Mouse (Mus musculus): ENCODE data around the gene Ezr.

Gene Ezr

DNA sequence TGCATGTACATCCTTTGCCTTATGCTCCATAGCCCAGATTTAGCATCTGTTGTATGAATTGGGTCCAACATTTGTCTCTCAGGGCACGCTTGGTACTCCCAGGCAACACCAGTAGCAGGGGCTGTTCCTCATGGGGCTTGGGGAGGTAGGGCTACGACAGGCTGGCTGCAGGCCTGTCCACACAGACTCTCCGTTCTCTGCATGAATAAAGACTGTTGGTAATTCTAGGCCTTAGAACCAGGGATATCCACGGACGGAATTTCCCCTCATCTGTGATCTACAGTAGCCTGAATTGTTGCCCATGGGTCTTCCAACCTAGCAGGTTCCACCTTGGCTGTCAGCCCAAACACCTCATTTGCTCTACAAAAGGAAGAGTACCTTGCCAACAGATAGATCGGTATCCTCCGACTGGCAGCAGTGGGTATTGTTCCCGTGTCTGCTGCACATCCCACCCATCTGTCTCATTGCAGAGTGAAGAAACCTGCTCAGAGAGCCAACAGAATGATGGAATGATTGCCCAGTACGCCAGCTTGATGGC, 7.1 kb upstream of the Ezr start:
- no peak for DNase-seq (ENCODE audit: low spot score in 2 of 2)

DNA sequence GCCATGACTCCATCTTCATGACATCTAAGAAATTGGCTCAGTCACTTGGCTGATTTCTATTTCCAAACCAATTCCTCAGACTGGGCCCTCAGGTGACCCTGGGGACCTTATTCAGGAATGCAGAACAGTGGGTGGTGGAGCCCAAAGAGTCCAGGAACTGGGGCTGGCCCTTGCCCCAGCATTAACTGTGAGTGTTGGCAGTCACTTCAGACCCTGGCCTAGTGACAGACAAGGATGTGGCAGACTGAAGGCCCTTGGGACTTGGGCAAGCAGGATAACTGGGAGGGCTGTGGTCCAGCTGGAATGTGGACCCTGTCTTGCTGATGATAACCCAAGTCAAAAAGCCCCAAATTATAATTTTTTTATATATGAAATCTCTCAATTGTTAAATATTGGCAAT, 6.5 kb upstream of the Ezr start:
- peak in 1 of 2 experiments; percentile 32 for DNase-seq (ENCODE audit: low spot score in 2 of 2)

DNA sequence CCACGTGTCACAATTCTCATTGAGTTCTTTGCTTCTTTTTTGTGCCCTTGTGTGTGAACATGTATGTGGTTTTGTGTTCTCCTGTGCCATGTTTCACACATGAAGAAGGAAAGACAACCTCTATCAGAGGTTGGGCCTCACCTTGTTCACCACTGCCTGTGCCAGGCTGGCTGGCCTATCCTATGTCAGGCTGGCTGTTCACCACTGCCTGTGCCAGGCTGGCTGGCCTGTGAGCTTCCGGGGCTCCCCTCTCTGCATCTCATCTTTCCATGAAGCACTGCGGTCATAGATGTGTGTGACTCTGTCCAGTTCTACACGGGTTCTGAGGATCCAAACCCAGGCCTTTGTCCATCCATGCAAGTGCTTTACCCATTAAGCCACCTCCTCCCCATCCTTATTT, 4.7 kb upstream of the Ezr start:
- no peak for DNase-seq (ENCODE audit: low spot score in 2 of 2)

DNA sequence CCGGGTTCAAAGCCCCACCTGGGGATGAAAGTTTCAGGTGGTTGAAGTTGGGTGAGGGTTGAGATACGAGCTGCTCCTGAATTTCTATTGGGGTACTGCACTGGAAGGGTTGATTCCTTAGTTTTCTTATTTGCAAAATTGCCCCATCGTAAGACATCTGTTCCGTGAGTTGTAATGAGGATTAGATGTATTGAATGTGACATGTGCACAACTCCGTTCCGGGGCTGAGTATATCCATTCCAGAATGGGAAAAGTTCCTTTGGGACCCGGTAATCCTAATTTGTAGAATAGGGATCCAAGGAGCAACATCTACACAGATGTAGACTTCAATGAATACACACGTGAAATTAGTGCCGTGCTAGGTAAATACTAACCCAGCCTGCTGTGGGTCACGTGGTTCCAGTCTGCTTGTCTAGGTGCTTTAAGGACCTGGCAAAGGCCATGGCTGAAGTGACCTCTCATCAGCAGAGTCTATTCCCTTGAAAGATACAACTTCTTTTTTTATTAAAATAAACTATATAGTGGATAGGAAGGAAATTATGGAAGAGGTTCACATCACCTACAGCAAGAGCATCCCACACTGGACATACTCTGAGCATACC, 1.3 kb upstream of the Ezr start:
- DNase-seq (ENCODE audit: low spot score in 2 of 2) = no peak

DNA sequence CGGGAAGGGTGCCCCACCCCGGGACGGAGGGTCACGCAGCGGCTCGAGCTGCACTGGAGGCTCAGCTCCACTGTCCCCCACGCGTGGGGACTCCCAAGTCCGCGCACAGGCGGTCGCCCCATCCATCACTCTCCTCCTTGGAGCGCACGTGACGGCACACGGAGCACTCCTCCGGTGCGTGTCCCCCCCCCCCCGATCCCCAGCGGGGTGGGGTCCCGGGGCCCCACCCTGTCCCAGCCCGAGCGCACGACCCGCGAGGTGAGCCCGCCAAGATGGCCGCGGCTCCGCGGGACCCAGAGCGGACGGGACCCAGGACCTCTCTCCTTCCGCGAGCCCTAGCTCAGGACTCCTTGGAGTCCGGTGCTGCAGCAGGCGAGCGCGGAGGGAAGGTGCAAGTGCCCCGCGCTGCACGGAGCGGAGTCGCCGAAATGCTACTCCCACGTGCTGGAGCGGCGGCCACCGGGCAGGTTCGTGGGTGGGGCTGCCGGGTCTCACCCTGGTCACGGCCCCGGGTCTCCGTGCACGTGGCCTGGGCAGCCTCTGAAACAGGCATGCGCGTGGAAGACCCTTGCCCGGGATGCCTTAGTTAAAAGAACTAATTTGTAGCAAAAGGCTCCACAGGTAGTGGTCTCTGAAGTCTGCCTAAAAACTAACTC, 550 bp upstream of the Ezr start:
- DNase-seq (ENCODE audit: low spot score in 2 of 2) = no peak

DNA sequence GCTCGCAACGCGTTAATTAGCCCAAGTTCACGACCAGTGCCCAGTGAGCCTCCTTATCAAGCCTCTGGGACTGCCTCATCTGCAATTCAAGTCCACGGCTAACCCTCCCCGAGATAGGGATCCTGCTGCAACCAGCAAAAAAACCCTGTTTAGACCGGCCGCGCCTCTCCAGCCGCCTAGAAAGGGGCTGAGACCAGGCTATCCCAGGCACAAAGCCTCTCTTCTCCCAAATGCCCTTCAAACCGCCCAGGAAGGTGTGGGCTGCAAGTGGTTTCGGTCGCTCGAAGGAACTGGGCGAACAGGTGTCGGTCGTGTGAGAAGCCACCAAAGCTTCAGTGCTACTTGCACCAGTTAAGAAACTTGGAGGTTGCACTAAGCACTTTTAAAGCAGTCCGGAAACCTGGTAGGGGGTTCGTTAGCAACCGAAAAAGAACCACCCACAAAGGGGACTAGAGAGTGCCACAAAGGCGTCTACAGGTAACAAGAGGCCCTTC, 504 bp downstream of the Ezr start:
- no peak for DNase-seq (ENCODE audit: low spot score in 2 of 2)

DNA sequence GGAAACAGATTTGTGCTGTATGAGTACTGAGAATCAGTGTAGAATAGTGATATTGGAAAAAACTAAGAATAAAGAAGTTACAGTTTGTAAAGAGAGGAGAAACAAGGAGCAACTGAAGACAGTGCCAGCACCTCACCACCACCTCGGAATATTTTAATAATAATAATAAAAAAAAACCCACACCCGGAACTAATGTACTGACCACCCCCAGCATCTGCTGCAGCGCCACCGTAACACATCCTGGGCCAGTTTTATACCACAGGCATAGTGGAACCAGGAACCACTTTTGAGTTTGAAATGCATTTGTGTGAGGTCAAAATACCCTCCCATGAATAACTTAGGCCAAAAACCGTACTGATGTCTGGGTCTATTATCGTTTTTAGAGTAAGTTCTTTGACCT, 1.3 kb downstream of the Ezr start:
- no peak for DNase-seq (ENCODE audit: low spot score in 2 of 2)

DNA sequence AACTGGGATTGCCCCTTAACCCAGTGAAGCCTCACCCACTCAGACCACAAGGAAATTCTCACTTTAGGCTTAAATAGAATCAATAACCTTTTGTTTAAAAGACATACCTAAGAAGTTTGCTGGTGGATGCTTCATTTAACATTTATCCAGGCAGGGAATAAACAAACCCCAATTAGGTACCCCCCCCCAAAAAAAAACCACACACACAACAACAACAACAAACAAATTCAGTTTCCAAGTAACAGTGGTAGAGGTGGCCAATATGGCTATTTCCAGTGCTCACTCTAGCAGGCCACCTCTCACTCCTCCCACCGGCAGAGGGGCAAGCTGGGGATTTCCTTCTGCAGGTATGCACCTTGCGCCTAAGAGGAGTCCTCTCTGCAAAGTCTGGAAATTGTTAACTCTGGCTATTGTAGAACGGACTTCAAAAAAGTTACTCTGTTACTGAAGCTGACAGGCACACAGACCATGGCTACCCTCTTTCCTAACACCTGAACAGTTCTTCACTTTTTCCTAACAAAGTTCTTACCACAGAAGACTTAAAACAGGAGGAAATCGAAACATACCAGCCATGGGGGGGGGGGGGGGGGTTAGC, 2.0 kb downstream of the Ezr start:
- no peak for DNase-seq (ENCODE audit: low spot score in 2 of 2)

DNA sequence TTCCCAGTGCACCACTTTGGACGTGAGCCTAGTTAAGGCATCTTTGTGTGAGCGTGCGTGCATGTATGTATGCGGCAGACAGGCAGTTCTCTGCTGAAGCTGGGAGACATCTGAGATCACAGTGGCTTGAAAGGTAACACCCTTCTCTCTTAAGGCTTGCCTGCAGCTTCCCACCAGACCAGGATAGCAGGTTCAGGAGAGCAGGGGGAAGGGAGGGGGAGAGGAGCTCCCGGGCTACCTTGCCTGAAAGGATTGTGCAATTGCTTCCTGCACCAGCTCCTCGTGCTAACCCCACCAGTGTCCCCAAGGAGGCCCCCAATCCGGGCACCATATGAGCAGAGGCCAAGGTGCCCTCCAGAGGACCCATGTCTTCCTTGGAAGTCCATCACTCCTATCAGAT, 3.0 kb downstream of the Ezr start:
- DNase-seq (ENCODE audit: low spot score in 2 of 2) = no peak

DNA sequence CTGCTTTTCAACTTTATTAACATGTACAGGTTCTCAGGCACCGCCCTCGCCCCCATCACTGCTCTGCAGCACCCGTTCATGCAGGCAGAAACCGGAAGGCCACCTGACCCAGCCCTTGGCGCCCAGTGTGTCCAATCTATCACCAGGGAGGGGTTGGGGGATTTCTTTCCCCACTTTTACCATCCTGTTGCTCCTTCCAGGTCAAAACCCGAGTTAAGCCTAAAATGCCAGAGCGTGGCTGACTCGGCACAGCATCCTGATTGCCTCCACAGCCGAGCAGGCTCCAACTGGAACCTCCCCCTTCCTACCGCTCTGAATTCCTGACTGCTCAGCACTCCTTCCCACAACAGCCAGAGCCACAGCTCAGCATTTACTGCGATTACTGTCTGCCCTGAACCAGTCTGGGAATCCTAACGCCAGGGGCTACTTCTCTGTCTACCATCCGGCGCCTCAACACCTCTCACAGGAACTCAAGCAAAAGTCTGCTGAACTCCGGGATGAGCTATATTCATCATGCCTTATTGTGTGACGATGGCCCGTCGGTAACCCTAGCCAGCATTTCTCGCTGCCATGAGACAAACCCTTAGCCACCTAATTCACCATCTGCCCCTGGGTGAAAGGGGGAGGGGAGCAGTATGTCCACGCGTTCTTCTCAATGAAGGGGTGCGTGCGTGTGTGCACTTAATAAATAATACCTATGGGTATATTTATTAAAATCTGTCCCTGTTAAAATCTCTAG, 3.6 kb downstream of the Ezr start:
- DNase-seq (ENCODE audit: low spot score in 2 of 2) = no peak

DNA sequence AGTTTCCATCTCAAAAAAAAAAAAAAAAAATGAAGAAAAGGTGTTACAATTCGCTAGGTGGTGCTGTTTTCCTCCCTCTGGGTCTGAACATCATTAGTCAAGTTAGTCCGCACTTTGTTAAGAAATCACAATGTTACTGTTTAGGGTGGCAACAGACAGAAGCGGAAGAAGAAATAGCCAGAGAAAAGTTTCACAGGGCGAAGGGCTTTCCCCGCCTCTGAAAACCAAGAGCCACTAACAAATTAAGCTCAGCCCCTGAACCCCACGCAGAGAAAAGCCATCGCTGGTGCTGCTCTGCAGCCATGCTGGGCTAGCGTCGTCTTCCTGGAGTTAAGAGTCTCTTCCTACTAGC, 4.3 kb downstream of the Ezr start:
- DNase-seq (ENCODE audit: low spot score in 2 of 2) = no peak

DNA sequence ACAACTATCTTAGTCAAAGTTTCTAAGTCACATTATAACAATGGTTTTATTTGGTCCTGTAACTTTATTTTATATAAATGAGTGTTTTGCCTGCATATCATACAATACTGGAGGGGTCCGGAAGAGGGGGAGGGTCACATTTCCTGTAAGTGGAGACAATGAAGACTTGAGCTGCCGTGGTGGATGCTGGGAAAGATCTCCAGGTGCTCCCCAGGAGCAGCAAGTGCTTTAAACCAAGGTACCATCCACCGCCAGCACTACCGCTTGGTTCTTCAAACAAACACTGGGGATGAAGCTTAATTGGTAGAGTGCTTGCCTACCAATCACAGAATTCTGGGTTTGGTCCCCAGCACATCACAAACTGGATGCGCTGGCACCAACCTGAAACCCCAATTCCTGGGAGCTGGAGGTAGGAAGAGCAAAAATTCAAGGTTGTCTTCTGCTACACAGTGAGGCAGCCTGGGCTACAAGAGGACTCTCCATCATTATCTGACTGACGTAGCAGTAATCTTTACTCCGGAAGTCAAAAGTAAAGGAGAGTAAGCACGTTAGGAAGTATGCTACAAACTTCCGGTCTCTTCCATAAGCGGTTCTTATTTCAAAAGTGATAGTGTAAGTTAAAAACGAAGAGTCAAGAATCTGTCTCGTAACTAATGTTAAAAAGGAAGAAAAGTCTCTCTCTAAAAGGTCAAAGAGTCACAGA, 4.8 kb downstream of the Ezr start:
- DNase-seq (ENCODE audit: low spot score in 2 of 2) = no peak

DNA sequence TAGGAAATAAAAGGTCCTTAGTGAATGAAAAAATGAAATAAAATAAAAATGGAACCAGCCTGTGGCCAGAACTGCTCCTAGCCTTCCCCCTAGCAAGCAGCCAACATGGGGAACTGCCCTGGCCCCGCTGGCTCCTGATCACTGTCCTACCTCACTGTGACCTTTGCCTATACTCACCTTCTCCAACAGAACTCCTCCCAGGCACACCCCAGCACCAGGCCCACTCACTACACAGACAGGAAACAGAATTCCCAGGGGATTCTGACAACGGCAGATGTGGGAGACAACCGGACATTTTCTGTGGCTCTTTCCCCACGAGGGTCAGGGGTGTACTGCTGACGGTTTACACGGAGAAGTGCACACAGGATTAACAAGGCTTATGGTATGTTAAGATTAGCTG, 5.5 kb downstream of the Ezr start:
- no peak for DNase-seq (ENCODE audit: low spot score in 2 of 2)

DNA sequence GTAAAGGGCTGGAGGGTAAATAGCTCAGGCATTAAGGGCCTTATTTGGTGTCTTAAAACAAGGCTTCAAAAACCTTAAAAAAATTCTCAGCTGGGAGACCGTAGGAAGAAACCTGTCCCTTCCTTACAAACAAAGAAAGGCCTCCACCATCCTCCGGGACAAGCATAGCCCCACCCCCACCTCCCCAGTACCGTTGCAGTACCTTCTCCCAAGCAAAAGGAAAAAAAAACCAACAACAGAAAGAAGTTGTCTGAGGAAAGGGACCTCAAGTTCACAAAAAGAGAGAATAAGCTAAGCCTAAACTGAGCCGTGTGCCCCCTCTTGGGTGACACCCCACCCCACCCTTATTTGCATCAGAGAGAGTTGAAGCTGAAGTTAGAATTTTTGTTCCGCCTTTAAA, 6.0 kb downstream of the Ezr start:
- DNase-seq (ENCODE audit: low spot score in 2 of 2) = no peak

DNA sequence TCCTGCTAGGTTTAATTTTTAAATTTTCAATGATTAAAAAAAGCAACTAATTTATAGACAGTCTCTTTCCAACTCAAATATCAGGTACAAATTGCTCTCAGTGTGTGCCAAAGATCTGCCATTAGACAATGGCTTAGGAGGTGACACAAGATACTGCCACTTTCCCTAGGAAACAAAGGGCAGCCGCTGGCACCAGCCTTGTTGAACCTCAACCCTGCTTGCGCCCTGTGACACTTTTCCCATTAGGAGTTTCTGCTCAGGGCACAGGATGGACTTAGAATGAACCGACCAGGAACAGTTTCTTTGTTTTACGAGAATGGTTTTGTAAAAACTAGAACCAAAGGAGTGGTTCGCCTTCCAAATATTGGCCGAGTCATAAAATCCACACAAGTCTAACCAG, 6.5 kb downstream of the Ezr start:
- DNase-seq (ENCODE audit: low spot score in 2 of 2) = no peak

DNA sequence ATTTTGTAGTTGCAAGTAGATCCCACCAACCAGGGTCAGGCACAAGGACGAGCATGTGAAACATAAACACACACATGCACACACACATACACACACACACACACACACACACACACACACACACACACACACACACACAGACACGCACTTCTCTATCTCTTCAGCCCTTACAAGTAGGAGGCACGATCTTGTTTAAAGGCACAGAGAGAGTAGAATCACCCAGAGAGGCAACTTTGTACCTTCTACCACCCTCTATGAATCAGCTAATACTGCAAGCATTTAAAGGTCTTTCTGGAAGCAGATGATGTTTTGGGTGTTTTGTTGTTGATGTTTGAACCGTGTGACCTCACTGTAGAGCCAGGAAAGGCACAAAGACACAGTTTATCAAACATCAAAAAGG, 6.9 kb downstream of the Ezr start:
- DNase-seq (ENCODE audit: low spot score in 2 of 2) = no peak

DNA sequence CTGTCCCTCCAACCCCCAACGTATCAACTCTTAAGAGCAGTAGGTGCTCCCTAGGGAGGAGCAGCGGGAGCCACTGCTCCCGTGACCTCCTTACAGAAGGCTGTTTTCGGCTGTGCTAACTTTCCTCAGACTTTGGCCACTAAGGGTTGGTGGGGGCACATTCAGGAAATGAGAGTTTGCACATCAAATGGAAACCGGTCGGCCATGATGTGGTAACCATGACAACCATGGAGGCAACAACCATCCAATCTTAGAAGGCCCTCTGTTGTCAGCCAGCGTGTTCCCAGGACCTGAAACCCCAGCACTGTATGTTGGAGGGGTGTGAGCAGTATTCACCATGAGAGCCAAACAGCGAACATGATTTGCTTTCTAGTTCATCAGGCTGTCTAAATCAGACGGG, 7.4 kb downstream of the Ezr start:
- no peak for DNase-seq (ENCODE audit: low spot score in 2 of 2)

DNA sequence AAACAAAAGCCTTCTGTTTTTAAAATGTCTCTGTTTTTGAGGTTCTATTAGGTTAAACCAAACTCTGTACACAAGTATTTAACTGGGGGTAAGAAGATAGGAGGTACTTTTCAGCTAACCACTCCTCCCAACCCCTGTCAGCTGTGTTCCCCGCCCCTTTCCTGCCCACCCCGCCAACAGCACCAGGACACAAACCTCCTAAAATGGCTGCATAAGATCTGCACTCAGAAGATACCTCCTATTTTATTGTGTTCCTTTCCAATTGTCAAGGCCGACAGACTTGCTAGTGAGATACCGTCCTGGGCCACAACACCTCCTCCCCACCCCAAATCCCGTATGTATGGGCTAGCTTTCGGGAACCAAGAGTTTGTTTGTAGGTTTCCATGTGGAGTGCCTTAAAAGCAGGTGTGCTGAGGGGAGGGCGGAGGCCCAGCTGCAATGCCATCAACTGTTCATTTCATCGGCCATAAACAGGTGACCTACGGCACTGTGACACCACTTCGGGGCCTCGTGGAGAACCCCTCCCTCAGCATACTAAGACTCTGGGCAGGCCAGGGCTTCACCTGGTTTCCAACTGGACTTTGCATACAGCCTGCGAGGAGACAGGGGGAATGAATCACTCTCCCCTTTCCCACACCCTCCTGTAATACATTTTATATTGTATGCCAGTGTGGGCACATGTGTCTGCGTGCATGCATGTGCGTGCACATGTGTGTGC, 9.2 kb downstream of the Ezr start:
- DNase-seq (ENCODE audit: low spot score in 2 of 2) = no peak

DNA sequence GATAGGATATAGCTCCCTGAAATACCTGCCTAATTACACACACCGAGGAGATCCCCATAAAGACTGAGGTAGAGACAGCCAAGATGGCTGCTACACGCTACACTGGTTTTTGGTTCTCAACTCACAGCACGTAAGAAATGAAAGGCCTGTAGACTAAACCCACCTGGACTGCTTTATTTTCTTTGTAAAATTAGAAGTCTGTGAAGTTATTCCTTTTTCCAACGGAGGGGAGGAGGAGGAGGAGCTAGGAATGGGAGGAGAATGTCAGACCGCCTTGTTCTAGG, 10.2 kb downstream of the Ezr start:
- DNase-seq (ENCODE audit: low spot score in 2 of 2) = no peak

DNA sequence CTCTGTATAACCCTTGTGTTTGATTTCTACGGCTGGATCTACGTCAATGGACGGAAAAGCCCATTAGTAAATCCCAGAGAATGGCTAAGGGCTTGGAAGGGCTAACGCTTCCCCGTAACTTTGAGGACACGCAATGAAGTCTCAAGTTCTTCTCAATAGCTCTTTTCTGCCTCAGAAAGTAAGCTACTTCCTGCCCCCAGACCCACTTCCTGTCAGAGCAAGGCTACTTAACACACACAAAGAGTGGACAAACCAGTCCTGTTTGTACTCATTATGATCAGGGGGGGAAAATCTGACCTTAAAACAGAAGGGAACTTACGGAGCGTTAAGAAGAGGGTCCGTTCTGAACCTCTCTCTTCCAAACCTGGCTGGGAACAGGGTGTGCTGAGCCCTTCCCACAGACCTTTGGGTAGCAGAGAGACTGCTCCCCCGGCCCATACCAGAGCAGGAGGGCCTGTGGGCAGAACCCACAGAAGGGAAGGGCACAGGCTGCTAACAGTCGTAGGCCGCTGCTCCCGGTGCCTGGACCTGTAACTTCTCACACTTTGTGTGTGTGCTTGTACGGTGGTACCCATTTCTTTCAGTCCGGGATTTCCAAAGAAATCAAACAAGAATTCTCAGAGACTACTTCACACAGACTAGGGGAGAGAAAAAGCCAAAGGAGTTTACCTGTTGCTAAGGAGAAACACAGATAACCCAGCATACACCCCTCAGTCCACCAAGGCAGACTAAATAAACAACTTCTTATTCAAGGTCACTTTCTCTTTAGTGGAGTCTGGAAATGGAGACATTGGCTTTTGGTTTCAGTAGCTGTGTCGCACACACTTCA, 10.7 kb downstream of the Ezr start:
- DNase-seq (ENCODE audit: low spot score in 2 of 2) = no peak

DNA sequence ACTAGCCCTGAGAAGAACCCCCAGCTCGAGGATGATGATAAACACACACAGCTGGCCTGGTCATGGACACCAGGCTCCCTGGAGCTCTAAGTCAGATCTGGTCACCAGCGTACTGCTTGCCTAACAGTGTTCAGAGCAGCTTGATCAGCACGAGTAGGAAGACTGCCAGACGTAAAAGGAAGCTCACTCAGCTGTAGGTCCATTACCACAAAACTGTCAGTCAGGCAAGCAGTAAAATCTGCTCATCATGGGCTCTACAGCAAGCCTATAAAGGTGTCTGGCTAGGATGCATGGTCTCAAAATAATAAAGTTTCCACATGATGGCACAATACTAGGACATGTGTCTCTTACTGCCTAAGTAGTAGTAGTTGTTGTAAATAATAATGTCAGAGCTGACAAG, 13.0 kb downstream of the Ezr start:
- no peak for DNase-seq (ENCODE audit: low spot score in 2 of 2)

Measured in right cerebral cortex, postnatal 36 days (tissue).